Mouse (Mus musculus) CD4-positive, CD25-positive, alpha-beta regulatory T cell, adult 9 weeks (primary cell): Measurements from ENCODE around the gene Fam204a. TPM values are rescaled to one million over a fixed set of nuclear protein-coding genes. Genes with fewer than 3 reads are reported as not detected.

Experiments
- polyA plus RNA-seq: library from polyadenylated mRNA; unstranded; fragments of 100-300 nt; shearing (Covaris generic); gene quantifications from one replicate; pipeline ENCODE4 v1.2.1, GENCODE M21; 2017

The Fam204a gene
- 42.6 TPM for polyA plus RNA-seq

GRCm38 (mm10) chr19:60225899-60226844 lies at the start of gene Fam204a:
Gene Fam204a, minus strand, starts transcription at chr19:60226701.

Other genes starting within 250 kb of the Fam204a start
- not detected for gene Prlhr, start 241.6 kb upstream of the Fam204a start, polyA plus RNA-seq